ENCODE assay signal across 10 mouse cellular contexts in genomic region chr10:77544916-77545315, GRCm38 (mm10). TPM values are rescaled to one million over a fixed set of nuclear protein-coding genes. Genes with fewer than 3 reads are reported as not detected.
DNase-seq lines count a peak whose midpoint lies in the region; ATAC-seq lines count a peak whose summit lies in the region.
"Had no signal": no experiment of that assay in that cellular context is flagged by ENCODE, and none has a peak within 500 bp of the region (broad histone marks: within the 10 kb centered on the region; RNA-seq: fewer than 3 reads in every experiment).

No protein-coding gene starts in this region.

- H3K4me3 ChIP-seq in forebrain, embryonic 12.5 days (replicated peaks) = no peak overlapping the region
- H3K4me3 ChIP-seq in forebrain, embryonic 15.5 days = no peak overlapping the region
- H3K4me3 ChIP-seq: heart, embryonic 15.5 days; lung, embryonic 15.5 days had no signal

- no peaks in the 10 kb centered on the region for H3K4me1 ChIP-seq in forebrain, embryonic 12.5 days
- no peaks in the 10 kb centered on the region for H3K4me1 ChIP-seq in forebrain, embryonic 15.5 days
- H3K4me1 ChIP-seq: lung, embryonic 15.5 days had no signal

- H3K27ac ChIP-seq in forebrain, embryonic 12.5 days = no peak overlapping the region
- no peak overlapping the region for H3K27ac ChIP-seq in forebrain, embryonic 15.5 days (replicated peaks)
- H3K27ac ChIP-seq: heart, embryonic 15.5 days; lung, embryonic 15.5 days had no signal

- no peak for ATAC-seq in forebrain, embryonic 12.5 days (ENCODE audit: low FRiP score)
- no peak for ATAC-seq in forebrain, embryonic 15.5 days (replicated peaks)

- 82% methylated on average over 5 of the region's 5 CpGs for WGBS in forebrain, embryonic 12.5 days
- WGBS in forebrain, embryonic 15.5 days = 80% methylated on average over 5 of the region's 5 CpGs

- H3K9ac ChIP-seq in forebrain, embryonic 12.5 days = no peak overlapping the region
- H3K9ac ChIP-seq in forebrain, embryonic 15.5 days (replicated peaks) = no peak overlapping the region
- H3K9ac ChIP-seq: heart, embryonic 15.5 days; lung, embryonic 15.5 days had no signal

- peak; percentile 75 for DNase-seq in 416B (ENCODE audit: low read depth)
- DNase-seq in adrenal gland, postnatal 25 days = peak; percentile 43
- peak; percentile 77 to 85 for DNase-seq in gastrocnemius, adult 8-10 months (ENCODE audit: low spot score in 2 of 2)
- DNase-seq in left cerebral cortex, adult 9 months (ENCODE audit: low spot score in 2 of 2) = peak; percentile 28 to 84
- DNase-seq in skeletal muscle tissue, adult 2 months (ENCODE audit: low read depth, low spot score) = peak; percentile 86
- DNase-seq in neural tube, embryonic 10.5 days (ENCODE audit: extremely low spot score, low spot score) = no peak

- no peaks in the 10 kb centered on the region for H3K9me3 ChIP-seq in forebrain, embryonic 12.5 days
- no peaks in the 10 kb centered on the region for H3K9me3 ChIP-seq in forebrain, embryonic 15.5 days
- H3K9me3 ChIP-seq: heart, embryonic 15.5 days; lung, embryonic 15.5 days had no signal

- no peaks in the 10 kb centered on the region for H3K36me3 ChIP-seq in forebrain, embryonic 12.5 days (replicated peaks)
- H3K36me3 ChIP-seq in forebrain, embryonic 15.5 days = no peaks in the 10 kb centered on the region
- H3K36me3 ChIP-seq: heart, embryonic 15.5 days; lung, embryonic 15.5 days had no signal

- no peak overlapping the region for H3K4me2 ChIP-seq in forebrain, embryonic 12.5 days
- no peak overlapping the region for H3K4me2 ChIP-seq in forebrain, embryonic 15.5 days (replicated peaks)
- H3K4me2 ChIP-seq: heart, embryonic 15.5 days; lung, embryonic 15.5 days had no signal

- no peaks in the 10 kb centered on the region for H3K27me3 ChIP-seq in forebrain, embryonic 12.5 days
- no peaks in the 10 kb centered on the region for H3K27me3 ChIP-seq in forebrain, embryonic 15.5 days
- H3K27me3 ChIP-seq: heart, embryonic 15.5 days; lung, embryonic 15.5 days had no signal

RNA-seq across cellular contexts. Expression of gene Itgb2, which starts 14.9 kb away (rescaled TPM):
- 2.2 and 3.3 TPM in 2 replicates for total RNA-seq in adrenal gland, postnatal 25 days (2021)
- total RNA-seq in gastrocnemius, adult 8-10 months (2022) = under 1 TPM; 0.48 to 0.99 (median 0.88) TPM
- 0.64 and 0.74 TPM in 2 replicates for polyA plus RNA-seq in forebrain, embryonic 12.5 days (2016; fragmentation: Nextera tagmentation; extraction: Ambion mirVana)
- 0.65 and 0.87 TPM in 2 replicates for polyA plus RNA-seq in forebrain, embryonic 15.5 days (2015; fragmentation: Nextera tagmentation; extraction: Ambion mirVana)

RNA-seq across cellular contexts. Expression of gene Fam207a, which starts 29.3 kb away (rescaled TPM):
- 23.1 and 24.6 TPM in 2 replicates for total RNA-seq in adrenal gland, postnatal 25 days (2021)
- total RNA-seq in gastrocnemius, adult 8-10 months (2022) = 1 to 10 TPM; 4.4 to 7.3 (median 5.9) TPM
- 39.4 and 44.1 TPM in 2 replicates for polyA plus RNA-seq in forebrain, embryonic 12.5 days (2016; fragmentation: Nextera tagmentation; extraction: Ambion mirVana)
- polyA plus RNA-seq in forebrain, embryonic 15.5 days (2015; fragmentation: Nextera tagmentation; extraction: Ambion mirVana) = 43.0 and 44.2 TPM in 2 replicates

RNA-seq across cellular contexts. Expression of gene Pttg1ip, which starts 36.6 kb away (rescaled TPM):
- 154 and 195 TPM in 2 replicates for total RNA-seq in adrenal gland, postnatal 25 days (2021)
- 10 to 100 TPM; 15.4 to 30.1 (median 25.8) TPM for total RNA-seq in gastrocnemius, adult 8-10 months (2022)
- 61.9 and 64.6 TPM in 2 replicates for polyA plus RNA-seq in forebrain, embryonic 12.5 days (2016; fragmentation: Nextera tagmentation; extraction: Ambion mirVana)
- polyA plus RNA-seq in forebrain, embryonic 15.5 days (2015; fragmentation: Nextera tagmentation; extraction: Ambion mirVana) = 67.5 and 71.0 TPM in 2 replicates
